Mouse (Mus musculus) cerebellum, adult 11 months (tissue): ENCODE measurements at regions not wholly inside any gene's neighbourhood (a gene's known extent, or its start where the extent isn't known, plus 50 kb on each side); places are given as distances from the start of the nearest gene placed in this dataset.

Experiments used
- DNase-seq: peaks from one replicate; pipeline ENCODE4 v3.0.0; 2022

DNA sequence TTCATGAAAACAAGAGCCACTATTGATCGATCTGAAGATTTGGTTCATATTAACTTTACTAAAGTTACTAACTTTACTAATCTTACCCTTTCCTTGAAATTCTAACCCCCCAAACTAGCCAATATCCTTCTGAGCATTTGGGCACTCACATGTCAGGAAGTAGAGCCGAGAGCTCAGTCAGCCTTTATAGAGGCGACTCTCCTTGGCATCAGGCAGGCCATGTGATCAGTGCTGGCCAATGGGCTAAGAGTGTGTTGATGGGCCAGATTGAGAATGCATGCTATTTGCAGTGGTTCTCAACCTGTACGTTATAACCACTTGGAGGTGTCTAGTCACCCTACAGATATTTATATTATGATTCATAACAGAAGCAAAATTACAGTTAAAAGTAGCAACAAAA, 69.6 kb upstream of the Slc35b4 start:
- DNase-seq = no peak

DNA sequence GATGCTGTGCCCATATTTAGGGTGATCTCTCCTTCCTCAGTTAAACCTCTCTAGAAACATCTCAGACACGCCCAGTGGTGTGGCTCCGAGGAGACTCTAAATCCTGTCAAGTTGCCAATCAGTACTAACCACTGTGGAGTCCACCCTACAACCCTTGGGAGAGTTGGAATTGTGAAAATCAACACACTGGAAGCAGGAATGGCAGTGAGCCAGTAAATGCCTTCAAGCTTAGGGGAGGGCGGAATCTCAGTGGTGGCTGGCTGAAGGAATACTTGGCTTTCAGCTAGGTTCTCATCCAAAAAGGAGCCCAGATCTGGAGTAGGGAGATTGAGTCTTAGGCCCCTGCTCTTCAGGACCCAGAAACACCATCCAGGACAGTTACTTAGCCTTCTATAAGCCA, 66.1 kb upstream of the Slc35b4 start:
- DNase-seq = no peak

DNA sequence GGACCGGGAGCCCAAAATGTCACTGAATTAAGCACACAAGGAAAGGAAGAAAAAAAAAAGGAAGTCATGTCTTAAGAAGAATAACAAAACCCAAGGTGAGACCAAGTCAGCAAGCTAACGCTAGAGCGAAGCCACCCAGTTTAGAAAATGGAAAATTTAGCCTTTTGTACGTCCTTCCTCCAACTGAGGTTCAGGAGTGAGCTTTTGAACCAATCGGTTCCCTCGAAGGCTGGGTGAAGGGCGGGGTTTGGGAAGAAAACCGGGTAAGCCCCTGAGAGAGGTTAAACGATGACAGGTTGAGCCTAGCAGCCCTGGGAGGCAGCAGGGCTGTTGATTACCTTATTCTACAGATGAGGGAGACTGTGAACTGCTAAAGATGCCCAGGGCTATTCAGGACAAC, 65.6 kb upstream of the Slc35b4 start:
- no peak for DNase-seq

DNA sequence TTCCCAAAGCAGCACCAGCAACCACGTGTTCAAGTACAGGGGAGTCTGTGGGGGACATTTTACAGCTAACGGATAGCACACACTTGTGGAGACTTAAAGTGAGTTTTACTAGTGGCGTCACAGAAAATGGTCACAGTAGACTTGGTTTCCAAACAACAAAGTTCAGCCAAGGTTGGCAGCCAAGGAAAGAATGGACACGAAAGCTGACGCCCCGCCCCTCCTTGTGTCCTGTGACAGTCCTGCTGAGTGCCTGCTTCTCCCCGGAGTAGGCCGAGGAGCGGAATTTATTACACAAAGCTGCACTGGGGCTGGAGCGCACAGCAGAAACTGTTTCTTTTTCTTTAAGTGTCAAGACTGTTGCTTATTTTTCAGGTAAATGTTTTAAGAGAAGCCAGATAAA, 58.2 kb upstream of the Slc35b4 start:
- DNase-seq = no peak

DNA sequence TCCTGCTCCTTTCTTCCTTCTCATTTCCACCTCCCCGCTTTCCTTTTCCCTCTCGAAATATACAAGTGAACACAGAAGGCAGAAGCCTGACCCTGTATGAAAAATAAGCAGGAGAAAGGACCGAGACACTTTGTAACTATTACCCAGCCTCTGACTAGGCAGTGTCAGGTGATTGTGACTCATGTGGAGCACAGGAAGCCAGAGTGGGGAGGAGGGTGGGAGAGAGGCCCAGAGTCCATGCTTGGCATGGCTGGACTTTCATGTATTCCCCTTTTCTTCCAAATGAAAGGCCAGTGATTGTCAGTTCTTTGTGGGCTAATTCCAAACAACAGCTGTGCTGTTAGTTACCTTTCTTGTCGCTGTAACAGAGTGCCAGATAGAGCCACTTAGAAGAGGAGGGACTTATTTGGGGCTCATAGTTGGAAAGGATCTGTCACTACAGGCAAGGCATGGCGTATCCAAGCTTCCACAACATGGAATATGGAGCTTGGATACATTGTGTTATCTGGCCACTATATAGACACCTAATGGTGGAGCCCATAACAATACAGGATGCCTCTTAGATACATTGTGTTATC, 57.6 kb upstream of the Slc35b4 start:
- DNase-seq = no peak

DNA sequence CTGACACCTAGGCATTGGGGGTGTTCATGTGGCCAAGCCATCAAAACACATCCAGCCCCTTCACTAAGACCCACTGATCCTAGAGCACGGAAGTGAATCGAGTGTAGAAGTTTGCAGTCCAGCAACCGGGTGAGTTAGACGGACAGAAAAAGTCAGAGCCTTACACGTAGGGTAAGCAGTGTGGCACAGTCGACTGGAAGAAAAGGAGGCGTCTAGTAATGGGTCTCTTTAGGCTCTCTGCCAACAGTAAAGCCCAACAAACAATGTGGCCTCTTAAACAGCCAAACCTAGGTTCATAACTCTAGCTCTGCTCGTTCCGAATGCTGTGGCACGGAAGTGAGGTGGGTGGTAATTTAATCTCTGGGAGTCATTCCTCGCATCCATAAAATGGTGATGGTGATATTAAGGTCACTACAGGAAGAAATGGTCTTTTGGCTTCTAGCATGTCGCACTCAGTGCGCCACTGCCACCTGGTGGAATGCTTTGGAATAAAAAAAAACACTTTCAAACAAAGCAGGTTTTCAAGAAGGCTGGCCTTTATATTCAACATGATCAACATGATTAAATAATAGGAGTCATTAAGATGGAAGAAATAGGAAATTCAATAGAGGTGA, 54.0 kb upstream of the Slc35b4 start:
- peak; percentile 13 for DNase-seq

DNA sequence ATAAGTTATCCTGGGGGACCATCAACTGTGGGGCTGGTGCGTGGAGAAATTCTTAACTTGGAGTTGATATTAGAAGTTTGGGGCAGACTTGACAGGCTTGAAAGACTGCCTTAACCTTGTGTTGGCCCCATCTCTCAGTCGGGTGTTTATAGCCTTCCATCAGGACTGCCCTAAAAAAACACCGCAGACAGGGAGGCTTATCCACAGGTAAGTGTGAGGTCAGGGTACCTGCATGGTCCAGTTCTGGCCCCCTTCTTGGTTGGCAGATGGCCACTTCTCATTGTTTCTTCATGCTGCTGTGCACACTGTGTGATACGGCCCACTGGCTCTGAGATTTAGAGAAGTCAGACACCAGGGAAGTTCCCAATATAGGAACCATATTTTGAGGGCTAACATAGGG, 50.2 kb upstream of the Slc35b4 start:
- DNase-seq = no peak
